Mouse (Mus musculus): Measurements from ENCODE around the gene Xpo4.

Xpo4 gene

GRCm38 (mm10) chr14:57609816-57610329, 55.4 kb downstream of the Xpo4 start:
- in situ Hi-C loops (cut with MboI, MseI) = no loop called here

GRCm38 (mm10) chr14:57607500-57607899, 57.7 kb downstream of the Xpo4 start:
- in situ Hi-C loops (cut with MboI, MseI) = no loop called here

- in situ Hi-C loops (cut with MboI, MseI) = no loop called here
These were observed 58.4 kb downstream of the Xpo4 start for GRCm38 (mm10) chr14:57606663-57607365.

GRCm38 (mm10) chr14:57593279-57593678, 72.0 kb downstream of the Xpo4 start:
- in situ Hi-C loops (cut with MboI, MseI) = loop anchor here (25.0 kb wide), 1 partner anchor 906 kb away; no protein-coding TSS in a partner anchor

- in situ Hi-C loops (cut with MboI, MseI) = loop anchor here (25.0 kb wide), 1 partner anchor 905 kb away; no protein-coding TSS in a partner anchor
These were observed 73.4 kb downstream of the Xpo4 start for GRCm38 (mm10) chr14:57591830-57592229.

DNA sequence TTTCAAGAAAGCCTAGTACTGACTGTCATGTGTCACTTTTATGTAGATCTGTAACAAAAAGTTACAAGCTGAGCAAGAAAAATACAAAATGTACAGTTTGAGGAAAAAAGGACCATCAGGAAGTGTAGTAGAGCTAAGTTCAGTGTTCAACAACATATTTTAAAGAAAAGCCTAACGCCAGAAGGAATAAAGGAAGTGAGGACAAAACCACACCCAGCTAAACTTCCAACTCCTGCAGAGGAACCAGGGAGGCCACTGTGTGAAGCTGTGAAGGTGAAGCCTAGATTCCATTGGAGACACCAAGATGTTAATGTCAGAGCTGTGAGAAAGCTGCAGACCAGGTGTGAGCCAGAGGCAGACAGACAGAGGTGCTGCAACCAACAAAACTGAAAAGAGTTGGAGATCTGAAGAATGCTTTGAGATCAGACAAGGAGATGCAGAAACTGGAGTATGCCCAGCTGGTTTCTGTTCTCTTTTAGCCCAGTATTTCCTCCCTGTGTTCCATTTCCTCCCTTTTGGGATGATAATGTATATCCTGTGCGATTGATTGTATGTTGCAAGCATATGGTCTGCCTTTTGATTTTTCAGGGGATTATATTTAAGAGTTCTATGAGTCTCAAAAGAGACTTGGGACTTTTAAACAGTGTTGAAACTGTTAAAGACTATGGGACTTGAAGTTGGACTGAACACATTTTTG, 88.7 kb downstream of the Xpo4 start:
- in situ Hi-C loops (cut with MboI, MseI) = loop anchor here (25.0 kb wide), 1 partner anchor 889 kb away; no protein-coding TSS in a partner anchor

- in situ Hi-C loops (cut with MboI, MseI) = loop anchor here (25.0 kb wide), 1 partner anchor 888 kb away; no protein-coding TSS in a partner anchor
These were observed 90.2 kb downstream of the Xpo4 start for GRCm38 (mm10) chr14:57574792-57575587.

- in situ Hi-C loops (cut with MboI, MseI) = no loop called here
These were observed 93.8 kb downstream of the Xpo4 start, which contains the start of gene Eef1akmt1 for GRCm38 (mm10) chr14:57571155-57572133. Gene Eef1akmt1, minus strand, starts transcription at chr14:57571612.

- in situ Hi-C loops (cut with MboI, MseI) = no loop called here
These were observed 99.6 kb downstream of the Xpo4 start for GRCm38 (mm10) chr14:57565626-57566025.

DNA sequence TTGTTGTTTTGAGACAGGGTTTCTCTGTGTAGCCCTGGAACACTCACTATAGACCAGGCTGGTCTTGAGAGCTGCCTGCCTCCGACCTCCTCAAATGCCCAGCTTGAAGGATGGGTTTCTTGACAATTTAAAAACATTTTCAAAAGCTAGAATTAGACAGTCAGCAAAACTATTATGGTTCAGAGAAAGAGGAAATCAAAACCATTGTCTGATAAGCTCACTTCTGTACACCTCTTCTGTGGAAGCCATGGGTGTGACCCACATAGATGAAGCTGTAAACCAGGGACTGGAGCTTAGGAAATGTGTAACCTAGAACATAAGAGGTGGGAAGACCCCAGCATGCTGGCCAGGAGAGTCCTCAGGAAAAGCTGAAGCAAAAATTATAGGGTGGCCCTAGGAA, 108.3 kb downstream of the Xpo4 start:
- in situ Hi-C loops (cut with MboI, MseI) = no loop called here

DNA sequence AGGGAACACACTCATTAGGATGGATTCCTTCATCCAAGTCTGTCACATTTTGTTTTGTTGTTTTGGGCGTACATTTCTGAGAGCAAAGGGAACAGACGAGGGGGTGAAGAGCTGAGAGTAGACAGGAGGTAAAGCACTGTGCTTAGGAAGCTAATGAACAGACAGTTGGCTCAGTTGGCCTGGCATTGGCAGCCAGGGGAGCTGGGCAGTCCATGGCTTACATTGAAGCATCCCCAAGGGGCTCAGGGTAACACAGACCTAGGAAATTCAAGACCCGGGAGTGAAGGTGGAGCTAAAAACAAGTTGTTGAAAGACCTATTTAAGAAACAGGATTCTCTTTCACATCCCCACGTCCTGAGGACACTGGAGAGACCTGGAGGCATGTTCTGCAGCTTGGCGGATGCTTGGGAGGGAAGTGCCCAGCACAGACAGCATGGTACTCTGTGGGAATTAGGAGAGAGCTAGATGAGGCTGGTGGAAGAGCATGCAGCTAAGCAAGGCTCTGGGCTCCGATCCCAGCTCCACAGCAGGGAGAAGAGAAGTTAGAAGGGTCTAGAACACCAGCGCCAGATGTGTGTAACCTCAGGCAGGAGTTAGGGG, 109.7 kb downstream of the Xpo4 start:
- in situ Hi-C loops (cut with MboI, MseI) = no loop called here

- in situ Hi-C loops (cut with MboI, MseI) = no loop called here
These were observed 110.8 kb downstream of the Xpo4 start for GRCm38 (mm10) chr14:57554434-57554833.

DNA sequence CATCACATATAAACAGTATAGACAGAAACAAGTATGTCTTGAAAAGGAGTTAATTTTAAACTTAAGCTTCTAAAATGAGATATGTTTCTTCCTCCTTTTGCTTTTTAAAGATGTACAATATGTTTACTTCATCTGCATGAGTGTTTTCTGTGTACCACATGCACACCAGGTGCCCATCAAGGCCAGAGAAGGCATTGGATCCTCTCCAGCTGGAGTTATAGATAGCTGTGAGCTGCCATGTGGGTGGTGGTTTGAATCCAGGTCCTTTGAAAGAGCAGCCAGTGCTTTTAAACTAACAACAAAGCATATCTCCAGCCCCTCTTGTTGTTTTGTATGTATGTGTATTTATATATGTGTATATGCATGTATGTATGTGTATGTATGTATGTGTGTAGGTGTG, 112.3 kb downstream of the Xpo4 start:
- in situ Hi-C loops (cut with MboI, MseI) = no loop called here

DNA sequence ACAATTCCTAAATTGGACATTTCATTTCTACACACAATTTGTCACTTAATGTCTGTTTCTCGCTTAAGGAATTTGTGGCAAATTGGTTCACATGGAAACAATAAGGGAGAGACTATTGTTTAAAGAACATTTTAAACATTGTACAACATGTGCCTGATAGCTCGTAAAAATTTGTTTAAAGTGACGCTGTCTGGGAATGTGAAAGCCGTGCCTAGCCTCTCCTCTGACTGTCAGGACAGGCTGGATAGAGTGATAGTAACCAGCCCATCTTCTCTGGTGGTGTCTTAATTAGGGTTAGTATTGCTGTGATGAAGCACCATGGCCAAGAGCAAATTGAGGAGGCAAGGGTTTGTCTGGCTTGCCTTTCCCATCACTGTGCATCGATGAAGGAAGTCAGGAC, 118.2 kb downstream of the Xpo4 start:
- in situ Hi-C loops (cut with MboI, MseI) = no loop called here

- in situ Hi-C loops (cut with MboI, MseI) = no loop called here
These were observed 118.6 kb downstream of the Xpo4 start for GRCm38 (mm10) chr14:57546557-57547021.

- in situ Hi-C loops (cut with MboI, MseI) = no loop called here
These were observed 119.1 kb downstream of the Xpo4 start for GRCm38 (mm10) chr14:57546131-57546530.

- in situ Hi-C loops (cut with MboI, MseI) = no loop called here
These were observed 119.7 kb downstream of the Xpo4 start for GRCm38 (mm10) chr14:57545526-57545925.

DNA sequence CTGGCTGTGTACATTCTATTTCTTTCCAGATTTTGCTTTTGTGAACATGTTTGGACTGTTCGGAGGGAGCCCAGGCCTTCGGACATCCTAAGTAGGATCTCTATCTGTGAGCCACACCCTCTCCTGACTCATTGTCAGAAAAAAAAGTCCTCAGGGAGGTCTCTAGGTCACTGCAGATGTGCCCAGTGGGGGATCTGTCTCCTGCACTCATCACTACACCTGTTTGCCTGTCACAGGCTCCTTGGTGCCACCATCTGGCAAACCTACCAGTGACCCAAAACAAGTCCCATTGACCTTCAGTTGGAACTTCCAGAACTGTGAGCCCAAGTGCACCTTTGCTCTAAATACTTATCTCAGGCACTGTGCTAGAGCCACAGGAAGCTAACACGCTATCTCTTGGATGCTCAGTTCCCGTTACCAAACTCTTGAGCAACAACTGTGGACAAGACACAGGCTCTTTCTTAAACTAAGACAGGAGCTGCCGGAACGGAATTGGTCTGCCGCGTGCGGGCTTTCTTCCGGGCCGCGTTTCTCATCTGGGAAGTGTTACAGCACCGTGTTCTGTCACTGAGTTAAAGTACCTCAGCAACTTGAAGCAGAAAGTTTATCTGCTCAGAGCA, 121.7 kb downstream of the Xpo4 start:
- in situ Hi-C loops (cut with MboI, MseI) = no loop called here

DNA sequence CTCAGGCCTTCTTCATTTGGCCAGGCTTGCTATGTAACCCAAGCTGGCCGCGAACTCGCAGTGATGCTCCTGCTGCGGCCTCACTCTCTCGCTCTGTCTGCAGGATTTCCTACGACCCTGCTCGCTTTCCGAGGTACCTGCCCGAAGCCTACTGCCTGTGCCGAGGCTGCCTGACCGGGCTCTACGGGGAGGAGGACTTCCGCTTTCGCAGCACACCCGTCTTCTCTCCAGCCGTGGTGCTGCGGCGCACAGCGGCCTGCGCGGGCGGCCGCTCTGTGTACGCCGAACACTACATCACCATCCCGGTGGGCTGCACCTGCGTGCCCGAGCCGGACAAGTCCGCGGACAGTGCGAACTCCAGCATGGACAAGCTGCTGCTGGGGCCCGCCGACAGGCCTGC, 123.0 kb downstream of the Xpo4 start:
- in situ Hi-C loops (cut with MboI, MseI) = no loop called here

DNA sequence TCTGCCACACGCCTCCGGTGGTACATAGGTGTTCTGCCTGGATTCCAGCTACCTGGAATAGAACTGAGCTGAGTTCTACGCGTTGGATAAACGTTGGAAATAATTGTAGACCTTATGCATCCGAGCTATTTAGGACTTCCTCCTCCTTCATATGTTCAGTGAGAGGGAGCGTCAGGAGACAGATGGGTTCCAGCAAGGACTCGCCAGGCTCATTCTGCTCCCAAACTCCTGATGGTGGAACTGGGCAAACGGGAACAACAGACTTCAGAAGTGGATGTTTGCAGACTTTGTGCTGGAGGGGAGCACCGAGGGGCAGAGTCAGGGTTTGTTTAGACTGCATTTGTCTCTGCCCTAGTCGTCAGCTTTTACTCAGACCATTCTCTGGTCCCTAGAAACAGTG, 124.5 kb downstream of the Xpo4 start:
- in situ Hi-C loops (cut with MboI, MseI) = no loop called here
